Mouse (Mus musculus): Measurements from ENCODE around the gene Lamtor2.

Gene Lamtor2

GRCm38 (mm10) chr3:88503881-88504746 lies 48.8 kb downstream of the Lamtor2 start:
- 59% methylated on average over 8 of the region's 8 CpGs for WGBS

GRCm38 (mm10) chr3:88503505-88503863 lies 49.4 kb downstream of the Lamtor2 start:
- 10% methylated on average over 4 of the region's 4 CpGs for WGBS

- under 1% methylated on average over 55 of the region's 55 CpGs for WGBS
Measured at GRCm38 (mm10) chr3:88502641-88503504, 50.0 kb downstream of the Lamtor2 start.

GRCm38 (mm10) chr3:88502031-88502571 lies 50.8 kb downstream of the Lamtor2 start:
- 20% methylated on average over 11 of the region's 11 CpGs for WGBS

- 46% methylated on average over 6 of the region's 6 CpGs for WGBS
Measured at GRCm38 (mm10) chr3:88501366-88502030, 51.4 kb downstream of the Lamtor2 start.

GRCm38 (mm10) chr3:88500655-88501365 lies 52.1 kb downstream of the Lamtor2 start:
- 47% methylated on average over 4 of the region's 4 CpGs for WGBS

GRCm38 (mm10) chr3:88500087-88500486 lies 52.8 kb downstream of the Lamtor2 start:
- 61% methylated on average over 7 of the region's 7 CpGs for WGBS

Data from cerebral cortex, adult 2 months (tissue).